Mouse (Mus musculus): ENCODE measurements around the gene Rpa2. TPM values are rescaled to one million over a fixed set of nuclear protein-coding genes. Genes with fewer than 3 reads are reported as not detected.

Rpa2 gene
- 10 to 100 TPM; 55.5 to 59.9 TPM for total RNA-seq (2023)

DNA sequence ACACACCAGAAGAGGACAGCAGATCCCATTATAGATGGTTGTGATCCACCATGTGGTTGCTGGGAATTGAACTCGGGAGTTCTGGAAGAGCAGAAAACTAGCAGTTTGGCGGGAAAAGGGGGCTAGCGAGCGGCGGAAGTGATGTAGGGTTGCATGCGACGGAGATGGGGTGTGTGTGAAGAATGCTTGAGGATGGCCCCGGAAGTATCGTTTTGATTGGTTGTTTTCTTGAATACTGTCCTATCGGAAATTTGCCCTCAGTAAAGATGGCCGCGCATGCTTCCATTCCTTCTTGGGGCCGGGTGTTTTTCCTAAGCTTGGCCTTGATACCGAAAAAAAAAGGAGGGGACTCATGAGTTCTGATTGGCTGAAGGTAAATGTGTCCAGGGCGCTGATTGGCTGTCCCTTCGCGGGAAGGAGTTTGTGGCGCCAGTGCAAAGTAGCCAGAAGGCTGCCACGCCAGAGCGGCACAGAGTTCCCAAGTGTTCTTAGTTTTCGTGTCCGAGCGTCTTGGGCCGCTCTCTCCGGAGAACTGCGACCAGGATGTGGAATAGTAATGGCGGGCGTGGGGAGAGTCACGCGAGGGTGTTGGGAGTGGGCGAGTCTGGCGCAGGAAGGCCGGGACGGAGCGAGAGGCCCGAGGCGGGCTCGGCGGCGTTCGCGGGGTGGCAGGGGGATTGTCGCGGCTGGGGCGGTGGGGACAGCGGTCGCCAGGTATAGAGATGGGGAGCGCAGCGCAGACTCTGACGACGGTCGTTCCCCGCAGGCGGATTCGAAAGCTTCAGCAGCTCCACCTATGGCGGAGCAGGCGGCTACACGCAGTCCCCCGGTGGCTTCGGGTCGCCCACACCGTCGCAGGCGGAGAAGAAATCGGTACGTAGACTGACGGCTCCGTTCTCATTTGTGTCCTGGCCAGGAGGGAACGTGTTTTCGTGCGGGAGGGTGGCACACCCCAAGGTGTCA lies at the start of gene Rpa2:
TSS of gene Rpa2 (plus strand) at position 419 of the 963 bp plus-strand sequence.

DNA sequence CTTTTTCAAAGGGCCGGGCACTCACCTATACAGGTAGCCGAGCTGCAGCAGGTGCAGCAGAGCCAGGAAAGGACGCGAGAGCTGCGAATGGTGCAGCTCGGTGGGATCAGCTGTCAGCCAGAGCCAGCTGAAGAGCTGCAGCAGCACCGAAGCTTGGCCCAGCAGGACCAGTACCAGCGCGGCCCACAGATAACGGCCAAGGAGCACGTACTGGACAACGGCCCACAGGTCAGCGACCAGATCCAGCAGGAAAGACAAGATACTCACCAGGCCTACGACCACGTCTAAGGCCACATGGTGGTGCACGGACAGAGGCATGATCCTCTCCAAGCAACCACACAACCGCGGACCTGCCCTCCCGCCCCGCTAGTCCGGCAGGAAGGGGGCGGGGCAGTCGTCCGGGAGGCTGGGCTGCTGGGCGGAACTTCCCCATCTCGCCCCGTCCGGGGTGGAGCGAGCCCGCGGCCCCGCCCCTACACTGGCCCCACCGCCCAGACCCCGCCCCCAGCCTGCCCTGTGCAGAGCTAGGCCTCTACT lies 35.9 kb upstream of the Rpa2 start, which contains the start of gene Xkr8:
TSS of gene Xkr8 (minus strand) at position 399 of the 537 bp plus-strand sequence.

DNA sequence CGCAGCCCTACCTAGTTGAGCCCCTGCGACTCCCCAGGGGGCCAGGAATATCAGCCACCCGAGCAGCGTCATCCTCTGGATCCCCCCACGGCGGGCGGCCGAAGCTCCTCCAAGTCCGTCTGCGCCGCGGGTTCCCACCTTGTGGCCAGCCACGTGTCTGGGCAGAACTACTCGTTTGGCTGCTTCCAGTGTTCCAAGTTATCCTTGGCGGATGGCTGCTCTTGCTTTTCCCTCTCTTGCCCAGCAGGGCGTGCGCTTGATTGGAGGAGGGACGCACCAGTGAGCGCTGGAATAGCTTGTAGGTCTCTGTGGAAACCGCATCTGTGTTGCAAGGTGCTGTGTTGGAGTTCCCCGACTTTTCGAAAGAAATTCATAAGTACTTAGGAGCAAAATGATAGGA lies 11.2 kb upstream of the Rpa2 start, which contains the start of gene Smpdl3b:
TSS of gene Smpdl3b (minus strand) at position 279 of the 400 bp plus-strand sequence.

DNA sequence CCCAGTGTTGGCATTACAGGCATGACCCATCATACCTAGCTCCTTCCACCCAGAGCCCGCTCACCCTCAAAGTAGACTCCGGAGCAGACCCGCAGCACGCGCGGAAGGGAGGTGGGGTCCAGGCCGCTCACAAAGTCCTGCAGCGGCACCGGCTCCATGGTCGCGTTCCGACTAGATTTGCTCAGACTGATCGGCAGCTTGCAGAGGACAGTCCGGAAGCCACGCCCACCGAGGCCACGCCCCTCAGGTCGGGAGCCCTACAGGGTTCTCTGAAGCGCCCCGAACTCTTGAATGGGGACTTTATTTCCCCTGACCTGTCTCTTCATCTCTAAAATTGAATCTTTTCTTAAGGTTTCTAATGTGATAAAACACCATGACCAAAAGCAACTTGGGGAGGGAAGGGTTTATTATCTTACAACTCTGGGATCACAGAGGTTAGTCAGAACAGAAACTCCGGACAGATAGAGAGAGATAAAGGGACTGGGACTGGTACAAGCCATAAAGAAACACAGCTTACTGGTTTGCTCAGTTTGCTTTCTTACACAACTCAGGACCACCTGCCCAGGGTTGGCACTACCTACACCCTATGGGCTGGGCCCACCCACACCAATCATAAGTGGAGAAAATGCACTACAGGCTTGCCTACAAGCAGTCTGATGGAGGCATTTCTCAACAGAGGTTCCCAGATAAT lies 28.2 kb downstream of the Rpa2 start, which contains the start of gene Themis2:
TSS of gene Themis2 (minus strand) at position 192 of the 691 bp plus-strand sequence.

Other genes starting within 250 kb of the Rpa2 start
- gene Atpif1, start 234.7 kb upstream of the Rpa2 start, total RNA-seq (2023) = 10 to 100 TPM; 54.9 to 76.5 TPM
- gene Dnajc8, start 232.8 kb upstream of the Rpa2 start, total RNA-seq (2023) = 100 to 1,000 TPM; 102 to 105 TPM
- under 1 TPM in 1 of 2 experiments, not detected in 1; 0.58 TPM for gene Ptafr, start 204.3 kb upstream of the Rpa2 start, total RNA-seq (2023)
- 10 to 100 TPM; 51.0 to 54.2 TPM for gene Eya3, start 129.3 kb upstream of the Rpa2 start, total RNA-seq (2023)
- 1 to 10 TPM; 2.2 to 3.0 TPM for gene Xkr8, start 35.8 kb upstream of the Rpa2 start, total RNA-seq (2023)
- gene Smpdl3b, start 11.1 kb upstream of the Rpa2 start, total RNA-seq (2023) = 1 to 10 TPM in 1 of 2 experiments, under 1 TPM in 1; 0.39 to 1.2 TPM
- gene Themis2, start 28.1 kb downstream of the Rpa2 start, total RNA-seq (2023) = 1 to 10 TPM; 1.2 to 3.4 TPM
- gene Ppp1r8, start 74.8 kb downstream of the Rpa2 start, total RNA-seq (2023) = 10 to 100 TPM; 48.9 to 55.3 TPM
- 10 to 100 TPM; 20.4 to 27.0 TPM for gene Stx12, start 116.2 kb downstream of the Rpa2 start, total RNA-seq (2023)
- 10 to 100 TPM; 27.4 to 36.8 TPM for gene Fam76a, start 154.2 kb downstream of the Rpa2 start, total RNA-seq (2023)
- 1 to 10 TPM; 2.5 to 6.2 TPM for gene Fgr, start 205.8 kb downstream of the Rpa2 start, total RNA-seq (2023)
- gene Ahdc1, start 242.9 kb downstream of the Rpa2 start, total RNA-seq (2023) = 10 to 100 TPM; 63.0 to 66.9 TPM

Measured in T-cell, adult 66 days (primary cell).